Mouse (Mus musculus): Measurements from ENCODE around the gene Vmn1r227. TPM values are rescaled to one million over a fixed set of nuclear protein-coding genes. Genes with fewer than 3 reads are reported as not detected.

The Vmn1r227 gene
- polyA plus RNA-seq (2014; fragmentation: Nextera tagmentation; extraction: Ambion mirVana) = not detected in 2 replicates

- Histone ChIP-seq H3K4me2 (ENCODE audit: low read depth, low read length, severe bottlenecking) (no peak within 1 kb of the TSS), H3K4me3 (ENCODE audit: low read depth, low read length) (no peak within 1 kb of the TSS), H3K27me3 (ENCODE audit: control insufficient read depth, insufficient read depth, low read length) (no peaks in the 10 kb centered on the region), H3K9me3 (ENCODE audit: control insufficient read depth, low read length) (no peaks in the 10 kb centered on the region; the same call in 1 of the 2 replicates), H3K4me1 (replicated peaks; ENCODE audit: control insufficient read depth, insufficient read depth, low read length) (no peaks in the 10 kb centered on the region), H3K27ac (ENCODE audit: low read depth, low read length) (no peak within 1 kb of the TSS), H3K36me3 (ENCODE audit: control insufficient read depth, insufficient read depth, low read length) (no peaks in the 10 kb centered on the region), H3K9ac (ENCODE audit: low read length) (no peak within 1 kb of the TSS)
- ATAC-seq (replicated peaks; ENCODE audit: low FRiP score) (no peak), DNase-seq (ENCODE audit: low spot score) (no peak)
- 37% methylated on average over 1 of the region's 1 CpGs for WGBS
Observed at GRCm38 (mm10) chr17:20729543-20729942, at the start of gene Vmn1r227. Gene Vmn1r227 (plus strand): TSS chr17:20729843.

GRCm38 (mm10) chr17:20682543-20682942 lies 47.1 kb upstream of the Vmn1r227 start, which contains the start of gene Vmn1r226:
Gene Vmn1r226 (plus strand): TSS chr17:20682843.
- H3K27ac ChIP-seq (ENCODE audit: low read depth, low read length) = no peak within 1 kb of the TSS
- H3K27me3 ChIP-seq (ENCODE audit: control insufficient read depth, insufficient read depth, low read length) = no peaks in the 10 kb centered on the region
- ATAC-seq (replicated peaks; ENCODE audit: low FRiP score) (no peak), DNase-seq (ENCODE audit: low spot score) (no peak)
- H3K9me3 ChIP-seq (ENCODE audit: control insufficient read depth, low read length) = no peaks in the 10 kb centered on the region; the same call in 1 of the 2 replicates
- no peak within 1 kb of the TSS for H3K4me2 ChIP-seq (ENCODE audit: low read depth, low read length, severe bottlenecking)
- H3K9ac ChIP-seq (ENCODE audit: low read length) = no peak within 1 kb of the TSS
- H3K36me3 ChIP-seq (ENCODE audit: control insufficient read depth, insufficient read depth, low read length) = no peaks in the 10 kb centered on the region
- no peaks in the 10 kb centered on the region for H3K4me1 ChIP-seq (replicated peaks; ENCODE audit: control insufficient read depth, insufficient read depth, low read length)
- no peak within 1 kb of the TSS for H3K4me3 ChIP-seq (ENCODE audit: low read depth, low read length)

- Histone ChIP-seq H3K4me1 (replicated peaks; ENCODE audit: control insufficient read depth, insufficient read depth, low read length) (no peaks in the 10 kb centered on the region), H3K9me3 (ENCODE audit: control insufficient read depth, low read length) (no peaks in the 10 kb centered on the region; the same call in 1 of the 2 replicates), H3K4me3 (ENCODE audit: low read depth, low read length) (no peak within 1 kb of the TSS), H3K36me3 (ENCODE audit: control insufficient read depth, insufficient read depth, low read length) (no peaks in the 10 kb centered on the region), H3K27ac (ENCODE audit: low read depth, low read length) (no peak within 1 kb of the TSS), H3K9ac (ENCODE audit: low read length) (no peak within 1 kb of the TSS), H3K4me2 (ENCODE audit: low read depth, low read length, severe bottlenecking) (no peak within 1 kb of the TSS), H3K27me3 (ENCODE audit: control insufficient read depth, insufficient read depth, low read length) (no peaks in the 10 kb centered on the region)
- ATAC-seq (replicated peaks; ENCODE audit: low FRiP score) = no peak
- DNase-seq (ENCODE audit: low spot score) = no peak
Observed at GRCm38 (mm10) chr17:20786057-20786456, 56.4 kb downstream of the Vmn1r227 start, which contains the start of gene Vmn1r228. Gene Vmn1r228 (minus strand): TSS chr17:20786157.

Other genes with a start within 250 kb of the Vmn1r227 start
- gene Vmn2r108, start 248.5 kb upstream of the Vmn1r227 start, polyA plus RNA-seq (2014; fragmentation: Nextera tagmentation; extraction: Ambion mirVana) = not detected in 2 replicates
- not detected in 2 replicates for gene Vmn1r225, start 231.7 kb upstream of the Vmn1r227 start, polyA plus RNA-seq (2014; fragmentation: Nextera tagmentation; extraction: Ambion mirVana)
- gene Vmn2r109, start 165.1 kb upstream of the Vmn1r227 start, polyA plus RNA-seq (2014; fragmentation: Nextera tagmentation; extraction: Ambion mirVana) = not detected in 2 replicates
- gene Vmn2r110, start 133.4 kb upstream of the Vmn1r227 start, polyA plus RNA-seq (2014; fragmentation: Nextera tagmentation; extraction: Ambion mirVana) = 0.04 TPM in 1 of 2 replicates, not detected in the other
- not detected in 2 replicates for gene Fpr-rs3, start 105.0 kb upstream of the Vmn1r227 start, polyA plus RNA-seq (2014; fragmentation: Nextera tagmentation; extraction: Ambion mirVana)
- gene Vmn1r226, start 47.0 kb upstream of the Vmn1r227 start, polyA plus RNA-seq (2014; fragmentation: Nextera tagmentation; extraction: Ambion mirVana) = not detected in 2 replicates
- gene Vmn1r228, start 56.3 kb downstream of the Vmn1r227 start, polyA plus RNA-seq (2014; fragmentation: Nextera tagmentation; extraction: Ambion mirVana) = not detected in 2 replicates
- gene Vmn1r229, start 81.7 kb downstream of the Vmn1r227 start, polyA plus RNA-seq (2014; fragmentation: Nextera tagmentation; extraction: Ambion mirVana) = 0.03 TPM in 1 of 2 replicates, not detected in the other
- gene Vmn1r230, start 110.6 kb downstream of the Vmn1r227 start, polyA plus RNA-seq (2014; fragmentation: Nextera tagmentation; extraction: Ambion mirVana) = not detected in 2 replicates
- not detected in 2 replicates for gene Vmn1r231, start 175.2 kb downstream of the Vmn1r227 start, polyA plus RNA-seq (2014; fragmentation: Nextera tagmentation; extraction: Ambion mirVana)
- not detected in 2 replicates for gene Vmn1r232, start 189.9 kb downstream of the Vmn1r227 start, polyA plus RNA-seq (2014; fragmentation: Nextera tagmentation; extraction: Ambion mirVana)
- gene Ppp2r1a, start 215.5 kb downstream of the Vmn1r227 start, polyA plus RNA-seq (2014; fragmentation: Nextera tagmentation; extraction: Ambion mirVana) = 523 and 567 TPM in 2 replicates

Measured in forebrain, embryonic 11.5 days (tissue).